Mouse (Mus musculus) liver, postnatal 0 days (tissue): ENCODE measurements around the gene Prcp.

Source experiments
- CTCF ChIP-seq: sonication (generic); IDR thresholded peaks from 2 replicates; pipeline ENCODE4 v1.5.1; 2016; ENCODE audit warnings: antibody characterized with exemption, low read depth
- EP300 ChIP-seq: IDR thresholded peaks from 2 replicates; pipeline ENCODE4 v1.6.1; 2016; ENCODE audit warnings: antibody characterized with exemption, low read depth, mild to moderate bottlenecking

DNA sequence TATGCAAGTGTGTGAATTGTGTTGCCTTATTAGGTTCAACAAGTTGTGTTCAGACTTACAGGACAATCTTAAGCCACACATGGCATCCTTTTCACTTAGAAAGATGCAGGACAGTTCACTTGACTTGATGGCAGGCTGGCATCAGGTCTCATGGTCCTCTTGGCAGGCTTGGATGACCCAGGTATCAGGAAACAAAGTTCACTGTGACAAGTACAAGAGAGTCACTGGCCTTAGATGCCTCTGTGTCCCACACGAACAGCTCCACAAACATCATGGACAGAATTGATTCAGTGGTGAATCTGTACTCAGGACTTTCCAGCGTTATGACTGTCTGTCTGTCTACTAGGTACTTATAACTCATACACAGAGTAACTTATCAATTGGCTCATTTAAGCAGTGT lies 39.9 kb upstream of the Prcp start:
- TF ChIP-seq CTCF (no peak), EP300 (no peak)
